7 mouse cellular contexts compared by ENCODE assay signal in the genomic region with DNA sequence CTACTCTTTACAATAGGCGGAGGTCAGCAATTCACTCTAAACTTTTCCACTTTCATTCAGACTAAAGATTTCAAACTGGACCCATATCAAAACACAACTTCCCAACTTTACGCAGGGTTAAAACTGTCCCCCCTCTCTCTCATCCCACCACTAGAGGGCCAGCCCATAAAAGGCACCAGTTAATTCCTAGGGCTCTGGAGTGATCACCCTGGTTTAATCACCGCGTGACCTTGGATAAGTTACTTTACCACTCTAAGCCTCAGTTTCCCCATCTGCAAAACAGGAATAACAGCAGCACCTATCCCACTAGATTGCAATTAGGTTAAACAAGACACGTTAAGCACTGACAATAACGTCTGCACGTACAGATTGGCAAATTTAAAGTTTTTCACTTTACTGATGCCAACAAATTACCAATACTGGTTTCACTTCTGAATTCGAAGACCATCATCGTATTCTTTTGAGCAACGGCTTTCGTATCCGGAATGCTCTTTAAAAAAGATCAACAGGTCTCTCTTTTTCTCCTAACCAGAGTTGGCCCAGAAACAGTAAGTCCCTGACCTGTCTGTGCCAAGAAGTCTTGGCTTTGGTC. TPM values are rescaled to one million over a fixed set of nuclear protein-coding genes. Genes with fewer than 3 reads are reported as not detected.
DNase-seq lines count a peak whose midpoint lies in the region; ATAC-seq and TF ChIP-seq lines count a peak whose summit lies in the region.

No protein-coding gene starts in this region.

- peak overlapping the region; percentile 95 for H3K9ac ChIP-seq in MEL (ENCODE audit: control insufficient read depth, low read depth, low read length, poor library complexity, severe bottlenecking)
- peak overlapping the region; percentile 99 for H3K9ac ChIP-seq in embryonic facial prominence, embryonic 13.5 days
- peak overlapping the region; percentile 81 for H3K9ac ChIP-seq in heart, embryonic 15.5 days
- peak overlapping the region; percentile 89 for H3K9ac ChIP-seq in kidney, postnatal 0 days (ENCODE audit: low read depth, low read length)
- H3K9ac ChIP-seq in lung, embryonic 14.5 days: peak overlapping the region; percentile 96
- peak overlapping the region; percentile 84 for H3K9ac ChIP-seq in neural tube, embryonic 14.5 days (replicated peaks; ENCODE audit: low read depth, low read length)

- peaks cover 25% of the 10 kb centered on the region for H3K79me2 ChIP-seq in MEL (ENCODE audit: control insufficient read depth, insufficient read depth, low read length, poor library complexity)

- H3K4me1 ChIP-seq in MEL (ENCODE audit: control insufficient read depth in 1 of 2, insufficient read depth in 2 of 2, low read length in 2 of 2): peaks cover 8 to 11% of the 10 kb centered on the region in 2 experiments
- peaks cover 12% of the 10 kb centered on the region for H3K4me1 ChIP-seq in embryonic facial prominence, embryonic 13.5 days
- H3K4me1 ChIP-seq in heart, embryonic 15.5 days (replicated peaks): peaks cover 14% of the 10 kb centered on the region
- peaks cover 7% of the 10 kb centered on the region for H3K4me1 ChIP-seq in kidney, postnatal 0 days (replicated peaks; ENCODE audit: insufficient read depth, low read length)
- H3K4me1 ChIP-seq in lung, embryonic 14.5 days (ENCODE audit: insufficient read depth): peaks cover 7% of the 10 kb centered on the region
- no peaks in the 10 kb centered on the region; the same call in 1 of the 2 replicates for H3K4me1 ChIP-seq in neural tube, embryonic 14.5 days (ENCODE audit: control insufficient read depth, insufficient read depth, low read length)

- peak; percentile 64 to 90 (median 82) for TF ChIP-seq CTCF in MEL (IDR thresholded peaks at IDR 0.05 in 2 of 3, conservative IDR thresholded peaks at IDR 0.05 in 1 of 3; ENCODE audit: control insufficient read depth in 1 of 3, insufficient read depth in 1 of 3, low read depth in 2 of 3, low read length in 3 of 3, poor library complexity in 1 of 3, severe bottlenecking in 1 of 3)
- peak; percentile 88 for TF ChIP-seq CTCF in kidney, postnatal 0 days (IDR thresholded peaks at IDR 0.05; ENCODE audit: low read depth)
- TF ChIP-seq CTCF in lung, embryonic 14.5 days (IDR thresholded peaks at IDR 0.05; ENCODE audit: low read depth): peak; percentile 87

- peak overlapping the region; percentile 77 to 98 for H3K4me3 ChIP-seq in MEL (ENCODE audit: control insufficient read depth in 1 of 2, insufficient read depth in 1 of 2, low read depth in 2 of 2, low read length in 2 of 2)
- H3K4me3 ChIP-seq in embryonic facial prominence, embryonic 13.5 days: peak overlapping the region; percentile 100
- H3K4me3 ChIP-seq in heart, embryonic 15.5 days: peak overlapping the region; percentile 84
- H3K4me3 ChIP-seq in kidney, postnatal 0 days (replicated peaks; ENCODE audit: low read depth, low read length): peak overlapping the region; percentile 91
- H3K4me3 ChIP-seq in lung, embryonic 14.5 days (ENCODE audit: low read depth, low read length): peak overlapping the region; percentile 87
- peak overlapping the region; percentile 99 for H3K4me3 ChIP-seq in neural tube, embryonic 14.5 days (ENCODE audit: low read depth, low read length)

- H3K27me3 ChIP-seq in MEL (ENCODE audit: control insufficient read depth in 1 of 2, insufficient read depth in 2 of 2, low read length in 2 of 2): no peaks in the 10 kb centered on the region
- H3K27me3 ChIP-seq in embryonic facial prominence, embryonic 13.5 days: no peaks in the 10 kb centered on the region
- no peaks in the 10 kb centered on the region for H3K27me3 ChIP-seq in heart, embryonic 15.5 days
- no peaks in the 10 kb centered on the region for H3K27me3 ChIP-seq in kidney, postnatal 0 days (ENCODE audit: insufficient read depth, low read length)
- H3K27me3 ChIP-seq in lung, embryonic 14.5 days (ENCODE audit: insufficient read depth, low read length): no peaks in the 10 kb centered on the region
- H3K27me3 ChIP-seq in neural tube, embryonic 14.5 days (ENCODE audit: control insufficient read depth, insufficient read depth, low read length): no peaks in the 10 kb centered on the region; the same call in 1 of the 2 replicates

- peak overlapping the region; percentile 67 for H3K27ac ChIP-seq in MEL (ENCODE audit: control insufficient read depth, low read depth, low read length)
- peak overlapping the region; percentile 96 for H3K27ac ChIP-seq in embryonic facial prominence, embryonic 13.5 days
- H3K27ac ChIP-seq in heart, embryonic 15.5 days: peak overlapping the region; percentile 95
- H3K27ac ChIP-seq in kidney, postnatal 0 days: peak overlapping the region; percentile 98
- peak overlapping the region; percentile 94 for H3K27ac ChIP-seq in lung, embryonic 14.5 days (ENCODE audit: low read depth)
- H3K27ac ChIP-seq in neural tube, embryonic 14.5 days (ENCODE audit: low read depth, low read length): peak overlapping the region; percentile 90

- peak; percentile 40 for TF ChIP-seq RAD21 in MEL (IDR thresholded peaks at IDR 0.05; ENCODE audit: low read depth, low read length)

- ATAC-seq in embryonic facial prominence, embryonic 13.5 days (ENCODE audit: insufficient number of reproducible peaks, insufficient read depth, low FRiP score, low TSS enrichment, low read depth): no peak
- no peak; the same call in 1 of the 2 replicates for ATAC-seq in heart, embryonic 15.5 days (replicated peaks; ENCODE audit: insufficient number of reproducible peaks, insufficient read depth, low FRiP score, low read depth)
- ATAC-seq in kidney, postnatal 0 days (replicated peaks; ENCODE audit: low FRiP score, low read depth): no peak; the same call in 1 of the 2 replicates
- ATAC-seq in lung, embryonic 14.5 days (ENCODE audit: insufficient read depth): peak; percentile 63
- no peak for ATAC-seq in neural tube, embryonic 14.5 days (ENCODE audit: low read depth)

- peak overlapping the region; percentile 68 for H3K4me2 ChIP-seq in embryonic facial prominence, embryonic 13.5 days
- H3K4me2 ChIP-seq in heart, embryonic 15.5 days: peak overlapping the region; percentile 77
- H3K4me2 ChIP-seq in kidney, postnatal 0 days (ENCODE audit: low read length): peak overlapping the region; percentile 92
- peak overlapping the region; percentile 91 for H3K4me2 ChIP-seq in lung, embryonic 14.5 days
- peak overlapping the region; percentile 91 for H3K4me2 ChIP-seq in neural tube, embryonic 14.5 days (ENCODE audit: low read depth, low read length)

- 7% methylated on average over 12 of the region's 12 CpGs for WGBS in embryonic facial prominence, embryonic 13.5 days
- 5% methylated on average over 12 of the region's 12 CpGs for WGBS in heart, embryonic 15.5 days
- 7% methylated on average over 12 of the region's 12 CpGs for WGBS in kidney, postnatal 0 days
- WGBS in lung, embryonic 14.5 days: 6% methylated on average over 12 of the region's 12 CpGs
- WGBS in neural tube, embryonic 14.5 days: 8% methylated on average over 12 of the region's 12 CpGs

- no peak for TF ChIP-seq EP300 in MEL (IDR thresholded peaks at IDR 0.05; ENCODE audit: low read depth in 1 of 2, low read length in 2 of 2)

- no peak for TF ChIP-seq POLR2A in MEL (IDR thresholded peaks at IDR 0.05; ENCODE audit: control insufficient read depth in 1 of 2, insufficient read depth in 1 of 2, low read depth in 1 of 2, low read length in 2 of 2, poor library complexity in 1 of 2)

- no peaks in the 10 kb centered on the region for H3K9me3 ChIP-seq in MEL (replicated peaks; ENCODE audit: insufficient read depth, low read length)
- no peaks in the 10 kb centered on the region for H3K9me3 ChIP-seq in embryonic facial prominence, embryonic 13.5 days
- H3K9me3 ChIP-seq in heart, embryonic 15.5 days (replicated peaks): no peaks in the 10 kb centered on the region
- H3K9me3 ChIP-seq in kidney, postnatal 0 days (replicated peaks; ENCODE audit: low read length): no peaks in the 10 kb centered on the region
- H3K9me3 ChIP-seq in lung, embryonic 14.5 days (ENCODE audit: low read depth, low read length): no peaks in the 10 kb centered on the region
- no peaks in the 10 kb centered on the region for H3K9me3 ChIP-seq in neural tube, embryonic 14.5 days (ENCODE audit: control insufficient read depth, low read length)

- peak; percentile 84 for DNase-seq in MEL (ENCODE audit: low read depth, low spot score)
- peak; percentile 76 for DNase-seq in adrenal gland, postnatal 14 days
- peak; percentile 86 for DNase-seq in kidney, postnatal 0 days (ENCODE audit: low spot score)
- DNase-seq in lung, embryonic 14.5 days: peak; percentile 83

- peaks cover 0 to 9% of the 10 kb centered on the region in 2 experiments; a peak in 2 of 4 replicates for H3K36me3 ChIP-seq in MEL (ENCODE audit: control insufficient read depth in 1 of 2, insufficient read depth in 2 of 2, low read length in 2 of 2)
- H3K36me3 ChIP-seq in embryonic facial prominence, embryonic 13.5 days: peaks cover 28% of the 10 kb centered on the region
- peaks cover 12% of the 10 kb centered on the region; the same call in 1 of the 2 replicates for H3K36me3 ChIP-seq in heart, embryonic 15.5 days
- peaks cover 2% of the 10 kb centered on the region; the same call in 1 of the 2 replicates for H3K36me3 ChIP-seq in kidney, postnatal 0 days (ENCODE audit: insufficient read depth, low read length)
- peaks cover 23% of the 10 kb centered on the region for H3K36me3 ChIP-seq in lung, embryonic 14.5 days (ENCODE audit: insufficient read depth)
- peaks cover 10% of the 10 kb centered on the region for H3K36me3 ChIP-seq in neural tube, embryonic 14.5 days (ENCODE audit: control insufficient read depth, insufficient read depth, low read length)

RNA-seq across cellular contexts. Expression of a gene that starts 1.0 kb away (rescaled TPM):
- 15.9 and 18.0 TPM in 2 replicates for total RNA-seq in MEL (2012; rRNA removed)
- polyA plus RNA-seq in MEL (2012; ENCODE audit: insufficient read depth in 1 of 2, insufficient read length in 2 of 2, low read depth in 1 of 2, low replicate concordance in 2 of 2, missing spikeins in 1 of 2): 10 to 100 TPM; 19.6 to 66.5 TPM
- total RNA-seq in adrenal gland, postnatal 14 days (2021): 80.6 and 81.7 TPM in 2 replicates
- polyA plus RNA-seq in embryonic facial prominence, embryonic 13.5 days (2015; fragmentation: Nextera tagmentation; extraction: Ambion mirVana): 16.1 and 19.1 TPM in 2 replicates
- 13.6 and 16.6 TPM in 2 replicates for polyA plus RNA-seq in heart, embryonic 15.5 days (2015; fragmentation: Nextera tagmentation; extraction: Ambion mirVana)
- 11.7 and 12.7 TPM in 2 replicates for polyA plus RNA-seq in kidney, postnatal 0 days (2015; fragmentation: Nextera tagmentation; extraction: Ambion mirVana)
- polyA plus RNA-seq in lung, embryonic 14.5 days (2014; fragmentation: Nextera tagmentation; extraction: Ambion mirVana): 12.3 and 14.9 TPM in 2 replicates
- polyA plus RNA-seq in neural tube, embryonic 14.5 days (2014; fragmentation: Nextera tagmentation; extraction: Ambion mirVana): 17.2 and 19.7 TPM in 2 replicates

RNA-seq across cellular contexts. Expression of a gene that starts 25.1 kb away (rescaled TPM):
- 12.2 and 14.7 TPM in 2 replicates for total RNA-seq in MEL (2012; rRNA removed)
- polyA plus RNA-seq in MEL (2012; ENCODE audit: insufficient read depth in 1 of 2, insufficient read length in 2 of 2, low read depth in 1 of 2, low replicate concordance in 2 of 2, missing spikeins in 1 of 2): 10 to 100 TPM; 55.2 to 81.0 TPM
- 11.6 and 12.9 TPM in 2 replicates for total RNA-seq in adrenal gland, postnatal 14 days (2021)
- 14.8 and 18.5 TPM in 2 replicates for polyA plus RNA-seq in embryonic facial prominence, embryonic 13.5 days (2015; fragmentation: Nextera tagmentation; extraction: Ambion mirVana)
- polyA plus RNA-seq in heart, embryonic 15.5 days (2015; fragmentation: Nextera tagmentation; extraction: Ambion mirVana): 6.1 and 7.4 TPM in 2 replicates
- polyA plus RNA-seq in kidney, postnatal 0 days (2015; fragmentation: Nextera tagmentation; extraction: Ambion mirVana): 12.4 and 12.9 TPM in 2 replicates
- polyA plus RNA-seq in lung, embryonic 14.5 days (2014; fragmentation: Nextera tagmentation; extraction: Ambion mirVana): 28.7 TPM in 2 replicates
- 22.9 and 23.3 TPM in 2 replicates for polyA plus RNA-seq in neural tube, embryonic 14.5 days (2014; fragmentation: Nextera tagmentation; extraction: Ambion mirVana)

RNA-seq across cellular contexts. Expression of a gene that starts 30.7 kb away (rescaled TPM):
- total RNA-seq in MEL (2012; rRNA removed): 68.0 and 69.5 TPM in 2 replicates
- 10 to 100 TPM in 1 of 2 experiments, not detected in 1; 68.9 TPM for polyA plus RNA-seq in MEL (2012; ENCODE audit: insufficient read depth in 1 of 2, insufficient read length in 2 of 2, low read depth in 1 of 2, low replicate concordance in 2 of 2, missing spikeins in 1 of 2)
- total RNA-seq in adrenal gland, postnatal 14 days (2021): 61.2 and 64.9 TPM in 2 replicates
- polyA plus RNA-seq in embryonic facial prominence, embryonic 13.5 days (2015; fragmentation: Nextera tagmentation; extraction: Ambion mirVana): 90.7 and 92.9 TPM in 2 replicates
- 38.4 and 50.8 TPM in 2 replicates for polyA plus RNA-seq in heart, embryonic 15.5 days (2015; fragmentation: Nextera tagmentation; extraction: Ambion mirVana)
- 42.9 and 50.3 TPM in 2 replicates for polyA plus RNA-seq in kidney, postnatal 0 days (2015; fragmentation: Nextera tagmentation; extraction: Ambion mirVana)
- polyA plus RNA-seq in lung, embryonic 14.5 days (2014; fragmentation: Nextera tagmentation; extraction: Ambion mirVana): 100 and 109 TPM in 2 replicates
- 40.1 and 46.0 TPM in 2 replicates for polyA plus RNA-seq in neural tube, embryonic 14.5 days (2014; fragmentation: Nextera tagmentation; extraction: Ambion mirVana)

RNA-seq across cellular contexts. Expression of a gene that starts 47.8 kb away (rescaled TPM):
- 18.3 and 21.4 TPM in 2 replicates for total RNA-seq in MEL (2012; rRNA removed)
- 10 to 100 TPM in 1 of 2 experiments, not detected in 1; 29.1 TPM for polyA plus RNA-seq in MEL (2012; ENCODE audit: insufficient read depth in 1 of 2, insufficient read length in 2 of 2, low read depth in 1 of 2, low replicate concordance in 2 of 2, missing spikeins in 1 of 2)
- 56.7 and 67.4 TPM in 2 replicates for total RNA-seq in adrenal gland, postnatal 14 days (2021)
- polyA plus RNA-seq in embryonic facial prominence, embryonic 13.5 days (2015; fragmentation: Nextera tagmentation; extraction: Ambion mirVana): 69.7 and 73.3 TPM in 2 replicates
- 47.3 and 52.4 TPM in 2 replicates for polyA plus RNA-seq in heart, embryonic 15.5 days (2015; fragmentation: Nextera tagmentation; extraction: Ambion mirVana)
- polyA plus RNA-seq in kidney, postnatal 0 days (2015; fragmentation: Nextera tagmentation; extraction: Ambion mirVana): 64.8 and 69.5 TPM in 2 replicates
- polyA plus RNA-seq in lung, embryonic 14.5 days (2014; fragmentation: Nextera tagmentation; extraction: Ambion mirVana): 43.9 and 46.3 TPM in 2 replicates
- polyA plus RNA-seq in neural tube, embryonic 14.5 days (2014; fragmentation: Nextera tagmentation; extraction: Ambion mirVana): 136 and 141 TPM in 2 replicates

RNA-seq across cellular contexts. Expression of a gene that starts 52.7 kb away (rescaled TPM):
- total RNA-seq in MEL (2012; rRNA removed): 13.6 and 15.4 TPM in 2 replicates
- 10 to 100 TPM in 1 of 2 experiments, not detected in 1; 18.5 TPM for polyA plus RNA-seq in MEL (2012; ENCODE audit: insufficient read depth in 1 of 2, insufficient read length in 2 of 2, low read depth in 1 of 2, low replicate concordance in 2 of 2, missing spikeins in 1 of 2)
- total RNA-seq in adrenal gland, postnatal 14 days (2021): 26.7 and 34.9 TPM in 2 replicates
- polyA plus RNA-seq in embryonic facial prominence, embryonic 13.5 days (2015; fragmentation: Nextera tagmentation; extraction: Ambion mirVana): 33.7 and 36.5 TPM in 2 replicates
- 19.0 and 22.9 TPM in 2 replicates for polyA plus RNA-seq in heart, embryonic 15.5 days (2015; fragmentation: Nextera tagmentation; extraction: Ambion mirVana)
- 30.2 and 31.6 TPM in 2 replicates for polyA plus RNA-seq in kidney, postnatal 0 days (2015; fragmentation: Nextera tagmentation; extraction: Ambion mirVana)
- 23.6 and 25.8 TPM in 2 replicates for polyA plus RNA-seq in lung, embryonic 14.5 days (2014; fragmentation: Nextera tagmentation; extraction: Ambion mirVana)
- polyA plus RNA-seq in neural tube, embryonic 14.5 days (2014; fragmentation: Nextera tagmentation; extraction: Ambion mirVana): 28.2 and 33.3 TPM in 2 replicates
